Mouse (Mus musculus): ENCODE measurements around the gene Nrcam.

DNA sequence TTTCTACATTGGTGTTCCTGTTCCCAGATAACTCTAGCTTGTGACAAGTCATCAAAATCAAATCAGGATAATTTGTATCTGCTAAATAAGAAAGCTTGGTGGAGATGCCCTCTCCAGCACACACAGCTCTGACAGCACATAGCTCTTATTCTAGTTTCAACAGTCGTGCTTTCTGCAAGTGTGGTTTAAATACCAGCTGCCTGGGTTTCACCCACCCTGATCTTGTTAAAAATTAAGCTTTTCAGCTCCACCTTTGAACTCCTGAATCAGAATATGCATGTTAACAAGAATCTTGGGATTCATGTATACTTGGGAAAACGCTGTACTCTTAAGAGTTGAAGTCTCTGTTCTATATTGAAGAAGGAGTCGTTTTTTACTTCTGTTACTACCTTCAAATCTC lies 66.2 kb downstream of the Nrcam start:
- no peak for TF ChIP-seq CTCF (conservative IDR thresholded peaks at IDR 0.05; ENCODE audit: low read length)
- no peak for TF ChIP-seq NANOG (IDR thresholded peaks at IDR 0.05; ENCODE audit: borderline replicate concordance, low read length)
